Mouse (Mus musculus): ENCODE results near the gene Slc16a12.
A peak's percentile ranks its signal among the peaks of the same experiment; 100 is the strongest.
"Not testable (repeated sequence)": the region's sequence is repeated elsewhere in the genome, so short reads cannot be mapped to it uniquely, and the experiment has no call there.

Gene Slc16a12

GRCm38 (mm10) chr19:34673476-34673875 lies 73.6 kb downstream of the Slc16a12 start:
- no peak for DNase-seq (ENCODE audit: low read depth, low spot score)

DNA sequence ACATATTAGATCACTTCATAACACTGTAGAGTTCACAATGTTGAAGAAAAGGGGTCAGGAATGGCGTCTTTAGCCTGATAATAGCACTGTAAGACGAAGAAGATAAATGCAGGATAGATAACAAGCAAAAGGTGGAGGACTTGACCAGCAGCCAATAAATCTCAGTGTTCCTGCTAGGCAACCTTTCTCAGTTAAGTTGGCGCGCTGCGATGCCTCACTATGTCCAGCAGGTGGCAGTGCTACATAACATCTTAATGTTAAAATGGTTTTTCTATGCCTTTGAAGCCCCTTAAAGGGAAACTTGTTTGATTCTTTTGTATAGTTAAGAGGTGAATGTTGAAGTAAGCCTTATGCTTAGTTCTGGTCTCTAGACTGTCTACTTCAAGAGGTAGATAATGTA lies 81.0 kb downstream of the Slc16a12 start:
- peak; percentile 24 for DNase-seq (ENCODE audit: low read depth, low spot score)

GRCm38 (mm10) chr19:34662740-34663139 lies 84.3 kb downstream of the Slc16a12 start:
- DNase-seq (ENCODE audit: low read depth, low spot score) = no peak

GRCm38 (mm10) chr19:34662067-34662507 lies 85.0 kb downstream of the Slc16a12 start:
- DNase-seq (ENCODE audit: low read depth, low spot score) = peak; percentile 69

DNA sequence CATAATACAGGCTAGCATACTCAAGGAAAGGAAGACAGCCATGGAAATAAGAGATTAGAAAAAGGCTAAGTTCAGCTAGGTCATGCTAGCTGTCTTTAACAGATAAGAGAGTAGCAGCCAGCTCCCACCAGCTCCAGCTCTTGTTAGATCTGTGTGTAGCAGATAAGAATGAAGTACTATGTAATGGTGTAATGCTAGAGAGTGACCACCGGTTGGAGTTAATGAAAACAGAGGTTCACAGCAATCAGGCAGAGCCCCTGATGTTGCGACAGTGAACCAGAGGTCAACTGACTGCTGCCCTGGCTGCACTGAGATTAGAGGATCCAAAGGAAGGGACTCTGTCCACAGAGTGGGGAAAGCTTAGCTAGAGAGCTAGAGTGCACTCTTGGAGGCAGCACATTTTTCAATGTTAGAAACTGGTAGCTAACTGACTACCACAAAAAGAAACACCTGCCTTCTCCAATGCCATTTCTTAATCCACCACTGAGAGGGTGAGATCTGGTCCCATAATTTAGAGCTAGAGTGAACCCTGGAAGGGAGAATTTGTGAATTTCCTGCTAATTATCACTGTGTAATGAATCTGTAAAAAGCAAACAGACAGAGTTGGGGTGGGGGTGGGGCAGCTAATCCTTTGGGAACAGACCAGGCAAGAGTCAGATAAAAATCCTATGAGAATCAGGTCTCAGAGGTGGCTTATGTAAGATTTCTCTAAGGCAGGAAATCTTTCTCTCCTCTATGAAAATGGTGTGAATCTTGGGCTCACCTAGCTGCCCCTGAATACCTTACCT lies 90.4 kb downstream of the Slc16a12 start:
- no peak for DNase-seq (ENCODE audit: low read depth, low spot score)

DNA sequence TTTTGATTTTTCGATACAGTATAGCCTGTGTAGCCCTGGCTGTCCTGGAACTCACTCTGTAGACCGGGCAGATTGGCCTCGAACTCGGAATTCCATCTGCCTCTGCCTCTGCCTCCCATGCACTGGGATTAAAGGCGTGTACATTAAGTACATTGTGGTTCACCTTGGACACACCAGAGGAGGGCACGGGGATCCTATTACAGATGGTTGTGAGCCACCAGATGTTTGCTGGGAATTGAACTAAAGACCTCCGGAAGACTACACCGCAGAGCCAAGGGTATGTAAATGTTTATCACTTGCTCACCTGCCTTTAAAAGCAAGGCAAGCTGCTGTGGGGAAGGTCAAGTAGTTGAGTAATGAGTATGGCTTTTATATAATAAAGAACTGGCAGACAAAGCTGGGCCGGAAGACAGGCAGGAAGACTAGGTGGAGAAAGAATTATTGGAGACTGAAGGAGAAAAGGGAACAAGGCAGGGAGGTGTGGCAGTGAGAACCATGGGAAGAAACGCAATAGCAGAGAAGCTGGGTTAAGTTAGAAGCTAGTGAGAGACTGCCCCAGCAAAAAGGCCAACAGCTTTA lies 91.8 kb downstream of the Slc16a12 start:
- no peak for DNase-seq (ENCODE audit: low read depth, low spot score)

- DNase-seq (ENCODE audit: low read depth, low spot score) = no peak
Observed at GRCm38 (mm10) chr19:34650997-34651396, 96.1 kb downstream of the Slc16a12 start.

DNA sequence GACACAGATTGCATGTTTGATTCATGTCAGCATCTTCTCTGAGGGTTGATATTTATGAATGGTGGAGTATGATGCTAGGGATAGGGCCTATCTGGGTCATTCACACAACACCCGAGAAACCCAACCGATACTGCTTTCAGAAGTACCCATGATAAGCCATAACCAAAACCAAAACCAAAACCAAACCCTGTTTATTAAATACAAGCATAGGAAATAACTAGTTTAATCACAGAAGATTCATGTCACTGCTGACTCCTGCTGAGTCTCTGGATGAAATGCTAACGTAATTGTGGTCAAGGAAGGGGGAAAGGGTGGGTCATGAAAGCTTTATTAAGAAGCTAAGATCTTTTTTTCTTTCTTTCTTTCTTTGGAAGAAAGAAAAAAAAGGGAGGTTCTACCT lies 96.8 kb downstream of the Slc16a12 start:
- DNase-seq (ENCODE audit: low read depth, low spot score) = no peak

GRCm38 (mm10) chr19:34647630-34648029 lies 99.5 kb downstream of the Slc16a12 start:
- DNase-seq (ENCODE audit: low read depth, low spot score) = not testable (repeated sequence)

- no peak for DNase-seq (ENCODE audit: low read depth, low spot score)
Observed at GRCm38 (mm10) chr19:34642616-34643015, 104.5 kb downstream of the Slc16a12 start.

- no peak for DNase-seq (ENCODE audit: low read depth, low spot score)
Observed at GRCm38 (mm10) chr19:34640623-34641022, 106.5 kb downstream of the Slc16a12 start, which contains the start of the genes Ifit1bl2 and Ifit1. Gene Ifit1bl2 (minus strand): TSS chr19:34640743. Gene Ifit1 (plus strand): TSS chr19:34640871.

GRCm38 (mm10) chr19:34636933-34637557 lies 110.0 kb downstream of the Slc16a12 start:
- DNase-seq (ENCODE audit: low read depth, low spot score) = no peak

GRCm38 (mm10) chr19:34633484-34633883 lies 113.6 kb downstream of the Slc16a12 start:
- no peak for DNase-seq (ENCODE audit: low read depth, low spot score)

DNA sequence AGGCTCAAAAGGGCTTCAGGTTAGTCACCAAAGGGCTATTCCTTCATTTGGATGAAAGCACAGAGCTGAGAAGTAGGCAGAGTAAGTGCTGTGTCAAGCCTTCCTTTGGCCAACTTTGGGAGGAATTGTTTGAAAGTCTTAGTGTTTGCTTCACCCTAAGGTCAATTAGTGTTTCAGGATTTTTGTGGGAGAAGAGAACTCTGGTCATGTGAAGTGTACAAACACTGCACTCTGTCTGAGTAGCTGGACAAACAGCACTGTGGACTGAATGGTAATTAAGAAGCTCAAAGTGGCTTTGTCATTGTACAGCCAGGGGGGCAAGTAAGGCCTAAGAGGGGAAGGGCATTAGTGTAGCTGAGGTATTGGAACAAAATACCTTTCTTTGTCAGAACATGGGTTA lies 115.6 kb downstream of the Slc16a12 start:
- no peak for DNase-seq (ENCODE audit: low read depth, low spot score)

GRCm38 (mm10) chr19:34627496-34627895 lies 119.6 kb downstream of the Slc16a12 start:
- DNase-seq (ENCODE audit: low read depth, low spot score) = no peak

GRCm38 (mm10) chr19:34624663-34625062 lies 122.4 kb downstream of the Slc16a12 start:
- no peak for DNase-seq (ENCODE audit: low read depth, low spot score)

DNA sequence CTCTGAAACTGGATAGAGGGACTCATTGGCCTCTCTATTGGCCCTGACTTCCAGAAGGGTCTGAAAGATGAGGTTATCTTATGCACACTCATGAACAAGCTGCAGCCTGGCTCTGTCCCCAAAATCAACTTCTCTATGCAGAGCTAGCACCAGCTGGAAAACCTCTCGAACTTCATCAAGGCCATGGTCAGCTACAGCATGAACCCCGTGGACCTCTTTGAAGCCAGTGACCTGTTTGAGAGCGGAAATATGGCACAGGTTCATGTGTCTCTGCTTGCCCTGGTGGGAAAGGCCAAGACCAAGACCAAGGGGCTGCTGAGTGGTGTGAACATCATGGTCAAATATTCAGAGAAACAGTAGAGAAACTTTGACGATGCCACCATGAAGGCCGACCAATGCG lies 123.3 kb downstream of the Slc16a12 start:
- DNase-seq (ENCODE audit: low read depth, low spot score) = no peak

DNA sequence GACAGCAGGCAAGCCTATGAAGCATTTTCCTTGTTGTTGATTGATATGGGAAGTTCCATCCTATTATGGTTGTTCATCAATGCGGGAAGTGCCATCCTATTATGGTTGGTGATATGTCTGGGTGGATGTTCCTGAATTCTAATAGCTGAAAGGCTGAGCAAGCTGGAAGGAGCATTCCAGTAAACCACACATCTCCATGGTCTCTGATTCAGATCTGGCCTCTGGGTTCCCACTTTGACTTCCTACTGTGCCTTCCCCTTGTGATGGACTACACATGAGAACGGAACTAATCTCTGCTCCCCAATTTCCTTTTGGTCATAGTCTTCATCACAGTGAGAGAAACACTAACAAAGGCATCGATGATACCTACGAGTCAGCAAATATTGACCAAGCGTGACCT lies 126.2 kb downstream of the Slc16a12 start:
- DNase-seq (ENCODE audit: low read depth, low spot score) = no peak
